Mouse (Mus musculus) hindbrain, embryonic 14.5 days (tissue): Measurements from ENCODE around the gene Scn5a. TPM values are rescaled to one million over a fixed set of nuclear protein-coding genes. Genes with fewer than 3 reads are reported as not detected.
A peak's percentile ranks its signal among the peaks of the same experiment; 100 is the strongest.

Experiments used
- ATAC-seq: fragments of 200-750 bp; cut with Nextera tagmentation; 2 replicates; pipeline ENCODE4 v1.8.0; 2017; ENCODE audit warnings: moderate number of reproducible peaks, mild to moderate bottlenecking, moderate TSS enrichment, moderate library complexity; ENCODE audit not compliant: low FRiP score
- DNase-seq: peaks from one replicate; pipeline ENCODE4 v3.0.0-alpha.2; 2015; ENCODE audit warnings: low spot score
- H3K27ac ChIP-seq: fragments of 300-500 bp; sonication (generic); 2 replicates; pipeline ENCODE4 v1.5.1; 2014; ENCODE audit warnings: mild to moderate bottlenecking, moderate library complexity
- H3K27me3 ChIP-seq: fragments of 300-500 bp; sonication (generic); 2 replicates; pipeline ENCODE4 v1.6.1; 2014; ENCODE audit warnings: mild to moderate bottlenecking, low read length, mixed read lengths; ENCODE audit not compliant: control insufficient read depth, insufficient read depth
- H3K36me3 ChIP-seq: fragments of 300-500 bp; sonication (generic); replicated peaks from 2 replicates; pipeline ENCODE4 v1.6.1; 2014; ENCODE audit not compliant: control insufficient read depth, insufficient read depth
- H3K4me1 ChIP-seq: fragments of 300-500 bp; sonication (generic); replicated peaks from 2 replicates; pipeline ENCODE4 v1.6.1; 2014; ENCODE audit warnings: antibody characterized with exemption, low read length, mixed read lengths; ENCODE audit not compliant: control insufficient read depth, insufficient read depth
- H3K4me2 ChIP-seq: fragments of 300-500 bp; sonication (generic); replicated peaks from 2 replicates; pipeline ENCODE4 v1.6.1; 2014; ENCODE audit warnings: mild to moderate bottlenecking, moderate library complexity
- H3K4me3 ChIP-seq: fragments of 300-500 bp; sonication (generic); replicated peaks from 2 replicates; pipeline ENCODE4 v1.5.1; 2014; ENCODE audit warnings: mild to moderate bottlenecking, low read length
- H3K9ac ChIP-seq: fragments of 300-500 bp; sonication (generic); 2 replicates; pipeline ENCODE4 v1.6.1; 2014
- H3K9me3 ChIP-seq: fragments of 300-500 bp; sonication (generic); 2 replicates; pipeline ENCODE4 v1.6.1; 2016; ENCODE audit warnings: low read length; ENCODE audit not compliant: control insufficient read depth
- WGBS: fragments of 180-500 bp; shearing (Covaris S2); extraction: QIAGEN DNeasy Blood & Tissue Kit; methylation state at CpG from one replicate; pipeline ENCODE4 v1.1.7; 2014; 5-methylcytosine and 5-hydroxymethylcytosine counted together
- polyA plus RNA-seq: library from polyadenylated mRNA; unstranded; fragments of >200 nt; fragmentation: Nextera tagmentation; extraction: Ambion mirVana; gene quantifications from 2 replicates; pipeline ENCODE4 v1.2.1, GENCODE M21; 2014

Gene Scn5a
- polyA plus RNA-seq, 1 experiment from 2014 or later = 0.12 TPM

DNA sequence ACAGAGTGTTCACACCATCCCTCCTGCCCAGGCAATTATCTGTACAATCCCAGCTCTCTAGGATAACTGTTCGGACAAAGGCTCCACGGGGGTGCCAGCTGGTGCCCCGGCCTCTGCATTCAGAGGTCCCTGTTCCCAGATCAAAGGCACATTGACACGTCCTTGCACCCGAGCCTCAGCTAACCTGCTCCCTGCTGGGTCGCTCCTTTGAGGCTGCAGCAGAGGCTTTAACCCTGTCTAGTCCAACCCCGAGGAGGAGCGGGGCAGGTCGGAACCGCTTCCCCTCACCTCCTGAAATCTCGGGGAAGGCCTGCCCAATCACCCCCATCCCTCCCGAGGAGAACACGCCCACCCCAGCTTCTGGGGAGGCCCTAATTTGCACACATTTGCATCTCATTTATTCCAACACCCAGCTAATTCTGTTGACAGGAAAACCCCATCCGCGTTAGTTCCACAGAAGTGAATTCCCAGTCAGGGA lies 7.4 kb downstream of the Scn5a start:
- H3K4me3 ChIP-seq = 0 out of 2 replicates have a peak overlapping the region, but pooled peaks have one; percentile 4
- peaks cover 100% of the 10 kb centered on the region for H3K27me3 ChIP-seq
- H3K27ac ChIP-seq = no peak overlapping the region
- no peak overlapping the region for H3K9ac ChIP-seq
- peak overlapping the region; percentile 41 for H3K4me2 ChIP-seq
- 1% methylated on average over 15 of the region's 15 CpGs for WGBS
- H3K36me3 ChIP-seq = no peaks in the 10 kb centered on the region
- ATAC-seq (peak; percentile 35; the same call in 1 of the 2 replicates), DNase-seq (no peak)
- H3K9me3 ChIP-seq = no peaks in the 10 kb centered on the region
- peaks cover 12% of the 10 kb centered on the region; the same call in 1 of the 2 replicates for H3K4me1 ChIP-seq

DNA sequence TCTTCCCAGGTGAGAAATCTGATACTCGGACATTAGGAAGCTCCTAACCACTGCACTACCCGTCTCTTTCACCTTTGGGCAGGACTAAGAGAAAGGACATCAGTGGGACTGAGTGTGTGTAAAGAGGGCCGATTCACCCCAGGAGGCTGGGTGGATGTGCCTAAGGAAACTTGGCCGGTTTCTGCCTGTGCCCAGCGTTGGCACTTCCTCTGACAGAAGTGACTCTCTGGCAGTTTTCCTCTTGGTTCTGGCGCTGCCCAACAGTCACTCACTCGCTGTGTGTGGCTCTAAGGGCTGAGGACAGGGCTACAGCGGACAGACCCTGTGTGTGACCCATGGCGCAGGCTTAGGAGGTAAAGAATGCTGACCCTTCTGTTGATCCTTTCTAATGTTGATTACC lies 8.2 kb downstream of the Scn5a start:
- H3K27me3 ChIP-seq = peaks cover 100% of the 10 kb centered on the region
- no peak overlapping the region for H3K4me2 ChIP-seq
- WGBS = 17% methylated on average over 9 of the region's 9 CpGs
- no peaks in the 10 kb centered on the region for H3K9me3 ChIP-seq
- no peak overlapping the region for H3K4me3 ChIP-seq
- DNase-seq (peak; percentile 36), ATAC-seq (no peak)
- no peaks in the 10 kb centered on the region for H3K36me3 ChIP-seq
- H3K4me1 ChIP-seq = peaks cover 12% of the 10 kb centered on the region; the same call in 1 of the 2 replicates
- H3K27ac ChIP-seq = no peak overlapping the region
- no peak overlapping the region for H3K9ac ChIP-seq

GRCm38 (mm10) chr9:119568732-119569131 lies 10.1 kb downstream of the Scn5a start:
- no peak overlapping the region for H3K4me3 ChIP-seq
- WGBS = 92% methylated on average over 8 of the region's 8 CpGs

DNA sequence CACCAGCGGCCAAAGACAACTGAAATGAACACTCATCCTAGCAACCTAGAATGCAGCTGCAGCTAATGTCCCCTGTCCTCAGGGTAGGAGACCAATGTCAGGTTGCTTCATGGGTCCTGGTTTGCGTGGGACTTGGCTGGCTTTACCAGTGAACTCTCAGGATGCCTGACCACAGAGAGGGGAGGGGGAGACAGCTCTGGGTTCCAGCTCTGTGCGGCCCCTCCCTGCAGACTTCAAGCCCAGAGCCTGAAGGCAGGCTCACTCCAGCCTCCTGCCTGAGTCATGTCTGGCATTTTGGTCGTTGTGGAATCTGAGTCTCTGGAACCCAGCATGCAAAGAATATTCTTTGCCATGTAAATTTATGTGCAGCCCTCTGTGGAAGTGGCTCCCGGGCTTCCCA lies 11.0 kb downstream of the Scn5a start:
- Histone ChIP-seq H3K4me1 (peaks cover 12% of the 10 kb centered on the region; the same call in 1 of the 2 replicates), H3K27ac (no peak overlapping the region), H3K36me3 (no peaks in the 10 kb centered on the region), H3K27me3 (peaks cover 98% of the 10 kb centered on the region), H3K4me2 (no peak overlapping the region), H3K9ac (no peak overlapping the region), H3K4me3 (no peak overlapping the region), H3K9me3 (no peaks in the 10 kb centered on the region)
- WGBS = 77% methylated on average over 5 of the region's 5 CpGs
- DNase-seq = no peak
- no peak for ATAC-seq

More at GRCm38 (mm10) chr9:119568732-119569131, 10.1 kb downstream of the Scn5a start:
- Histone ChIP-seq H3K27me3 (peaks cover 99% of the 10 kb centered on the region), H3K27ac (no peak overlapping the region), H3K36me3 (no peaks in the 10 kb centered on the region), H3K4me2 (no peak overlapping the region), H3K4me1 (peaks cover 12% of the 10 kb centered on the region; the same call in 1 of the 2 replicates), H3K9me3 (no peaks in the 10 kb centered on the region), H3K9ac (no peak overlapping the region)
- DNase-seq (no peak), ATAC-seq (no peak)

DNA sequence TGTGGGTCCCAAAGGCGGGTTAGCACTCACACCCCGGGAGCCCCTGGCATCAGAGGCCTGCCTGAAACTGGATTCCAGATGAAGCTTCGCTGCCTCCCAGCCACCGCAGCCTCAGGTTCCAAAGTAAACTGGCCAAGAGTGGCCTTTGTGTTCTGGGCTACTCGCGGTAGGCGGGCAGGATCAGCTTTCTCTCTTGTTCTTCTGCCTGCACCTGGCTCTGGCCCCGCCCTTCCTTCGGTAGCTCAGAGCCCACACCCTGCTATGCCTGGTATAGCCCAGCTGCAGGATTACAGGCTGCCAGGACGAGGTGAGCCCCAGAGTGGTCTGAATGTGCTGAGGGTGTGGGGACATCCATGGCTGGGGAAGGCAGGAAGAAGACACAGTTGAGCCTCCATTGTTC lies 12.6 kb downstream of the Scn5a start:
- no peak overlapping the region for H3K9ac ChIP-seq
- no peaks in the 10 kb centered on the region for H3K9me3 ChIP-seq
- 7% methylated on average over 10 of the region's 10 CpGs for WGBS
- H3K27me3 ChIP-seq = peaks cover 96% of the 10 kb centered on the region
- no peaks in the 10 kb centered on the region for H3K36me3 ChIP-seq
- H3K27ac ChIP-seq = no peak overlapping the region
- no peak overlapping the region for H3K4me3 ChIP-seq
- H3K4me2 ChIP-seq = no peak overlapping the region
- peaks cover 16% of the 10 kb centered on the region for H3K4me1 ChIP-seq
- DNase-seq (no peak), ATAC-seq (no peak)

DNA sequence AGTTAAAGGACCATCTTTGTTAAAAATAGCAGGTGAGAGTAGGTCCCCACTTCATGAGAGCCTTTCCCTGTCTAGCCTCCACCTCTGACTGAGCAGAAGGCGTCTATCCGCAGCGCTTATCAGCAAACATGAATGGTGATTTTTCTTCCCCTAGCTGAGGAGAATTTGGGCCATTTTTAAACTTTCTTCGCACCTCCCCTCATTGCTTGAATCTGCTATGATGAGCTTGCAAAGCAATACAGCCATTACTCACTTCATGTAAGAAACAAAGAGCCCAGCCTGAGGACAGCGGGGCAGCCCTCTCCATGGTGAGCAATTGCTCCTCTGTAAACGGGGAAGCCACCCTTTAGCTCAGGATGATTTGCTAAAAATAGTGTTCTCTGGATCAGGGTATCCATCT lies 14.0 kb downstream of the Scn5a start:
- Histone ChIP-seq H3K27me3 (peaks cover 92% of the 10 kb centered on the region), H3K4me3 (no peak overlapping the region), H3K9me3 (no peaks in the 10 kb centered on the region), H3K27ac (no peak overlapping the region), H3K4me2 (no peak overlapping the region), H3K4me1 (peaks cover 14% of the 10 kb centered on the region; the same call in 1 of the 2 replicates), H3K36me3 (no peaks in the 10 kb centered on the region), H3K9ac (no peak overlapping the region)
- DNase-seq (no peak), ATAC-seq (no peak)
- WGBS = 72% methylated on average over 6 of the region's 6 CpGs

DNA sequence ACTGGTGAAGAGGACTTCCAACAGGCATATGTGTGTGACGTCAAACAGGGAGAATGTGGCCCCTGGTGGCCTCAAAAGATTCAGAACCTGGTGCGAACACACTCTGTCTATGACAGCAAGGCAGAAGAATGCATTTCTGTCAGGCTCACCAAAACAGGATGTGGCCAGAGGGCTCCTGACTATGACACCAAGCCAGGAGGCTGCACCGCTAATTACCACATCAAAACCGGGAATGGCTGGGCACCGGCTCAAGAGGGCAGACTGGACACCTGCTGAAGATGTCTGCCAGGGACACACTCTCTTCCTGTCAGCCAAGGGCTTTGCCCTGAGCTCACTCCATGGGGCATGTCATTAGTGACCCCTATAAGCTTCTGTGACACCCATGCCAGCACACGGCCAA lies 15.2 kb downstream of the Scn5a start:
- Histone ChIP-seq H3K27me3 (peaks cover 87% of the 10 kb centered on the region), H3K27ac (no peak overlapping the region), H3K9ac (no peak overlapping the region), H3K4me3 (no peak overlapping the region), H3K36me3 (no peaks in the 10 kb centered on the region), H3K4me2 (no peak overlapping the region), H3K4me1 (peaks cover 14% of the 10 kb centered on the region; the same call in 1 of the 2 replicates), H3K9me3 (no peaks in the 10 kb centered on the region)
- DNase-seq (no peak), ATAC-seq (no peak)
- WGBS = 78% methylated on average over 6 of the region's 6 CpGs

GRCm38 (mm10) chr9:119562256-119562655 lies 16.6 kb downstream of the Scn5a start:
- Histone ChIP-seq H3K9me3 (no peaks in the 10 kb centered on the region), H3K27me3 (peaks cover 78% of the 10 kb centered on the region), H3K9ac (no peak overlapping the region), H3K4me1 (peaks cover 14% of the 10 kb centered on the region; the same call in 1 of the 2 replicates), H3K27ac (no peak overlapping the region), H3K36me3 (no peaks in the 10 kb centered on the region), H3K4me3 (no peak overlapping the region), H3K4me2 (no peak overlapping the region)
- no peak for DNase-seq
- WGBS = 53% methylated on average over 12 of the region's 12 CpGs
- no peak; the same call in 1 of the 2 replicates for ATAC-seq

GRCm38 (mm10) chr9:119561746-119562145 lies 17.1 kb downstream of the Scn5a start:
- Histone ChIP-seq H3K4me1 (peaks cover 14% of the 10 kb centered on the region; the same call in 1 of the 2 replicates), H3K4me3 (no peak overlapping the region), H3K4me2 (no peak overlapping the region), H3K27me3 (peaks cover 73% of the 10 kb centered on the region), H3K27ac (no peak overlapping the region), H3K36me3 (no peaks in the 10 kb centered on the region), H3K9me3 (no peaks in the 10 kb centered on the region), H3K9ac (no peak overlapping the region)
- WGBS = 39% methylated on average over 8 of the region's 8 CpGs
- ATAC-seq (no peak), DNase-seq (no peak)
